Mouse (Mus musculus) A20 (cell line): ENCODE results near the gene Dnase2a.

ENCODE experiments used
- DNase-seq: peaks from one replicate; pipeline ENCODE4 v3.0.0-alpha.2; 2011; ENCODE audit warnings: low read depth, low spot score

Gene Dnase2a

DNA sequence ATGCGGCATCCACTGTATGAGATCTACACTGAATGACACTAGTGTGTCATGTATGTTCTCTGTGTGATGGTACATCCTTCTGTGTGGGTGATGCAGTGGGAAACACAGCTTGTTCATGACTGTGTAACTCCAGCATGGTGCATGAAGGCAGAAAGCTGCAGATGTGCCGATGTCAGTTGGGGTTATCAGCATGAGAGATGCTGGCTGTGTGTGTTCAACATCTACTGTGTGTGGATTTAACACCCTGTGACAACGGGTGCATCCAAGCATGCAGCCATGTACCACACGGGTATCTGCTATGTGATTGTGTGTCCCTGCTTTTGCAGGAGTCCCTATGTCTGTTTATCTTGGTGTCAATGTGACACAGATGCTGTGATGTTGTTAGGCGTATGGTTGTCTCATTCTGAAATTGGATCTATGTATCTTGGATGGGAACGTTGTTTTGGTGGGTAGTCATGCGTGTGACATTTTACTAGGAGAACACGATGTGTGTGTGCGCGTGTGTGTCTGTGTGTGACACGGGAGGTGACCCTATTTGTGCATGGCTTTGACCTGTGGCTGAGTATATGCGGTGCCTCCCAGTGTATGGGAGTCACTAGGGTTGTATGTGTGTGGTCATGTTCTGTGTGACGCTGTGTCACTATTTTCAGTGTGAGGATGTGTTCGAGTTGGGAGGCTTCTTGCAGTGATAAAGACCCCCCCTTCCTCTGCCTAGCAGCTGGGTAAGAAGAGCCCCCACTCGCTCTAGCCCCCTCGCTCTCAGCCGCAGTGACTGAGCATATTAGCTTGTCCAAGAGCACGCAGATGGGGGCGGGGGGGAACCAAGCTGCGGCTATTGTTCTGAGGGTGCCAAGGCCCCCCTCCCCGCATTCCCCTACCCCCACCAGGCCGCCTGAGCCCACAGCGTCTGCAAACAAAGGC lies 27.9 kb downstream of the Dnase2a start:
- no peak for DNase-seq

DNA sequence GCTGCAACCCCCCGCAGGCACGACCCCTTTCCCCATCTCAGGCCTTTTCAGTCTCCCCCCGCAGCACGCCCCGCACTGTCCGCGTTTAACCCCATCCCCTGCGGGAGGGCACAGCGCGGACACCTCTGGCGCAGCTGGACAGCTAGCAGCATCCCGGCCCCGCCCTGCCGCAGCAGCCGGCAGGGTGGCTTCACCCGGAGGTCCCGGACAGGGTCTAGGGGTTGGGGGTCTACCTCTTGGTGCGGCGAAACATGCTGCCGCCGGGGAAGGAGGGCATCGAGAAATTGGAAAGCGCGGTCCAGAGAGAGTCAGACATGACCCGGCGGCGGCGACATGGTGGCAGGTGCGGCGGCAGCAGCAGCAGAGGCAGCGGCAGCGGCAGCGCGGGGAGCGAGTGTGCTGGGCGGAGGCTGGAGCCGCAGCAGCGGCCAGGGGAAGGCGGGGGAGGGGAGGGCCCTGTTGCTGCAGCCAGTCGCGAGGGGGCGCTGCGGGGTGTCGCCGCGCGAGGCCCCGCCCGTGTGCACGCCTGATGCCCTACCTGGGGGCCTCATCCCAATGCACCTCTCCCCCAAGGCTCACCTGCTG lies 28.7 kb downstream of the Dnase2a start, which contains the start of gene Mast1:
Gene Mast1 (minus strand): TSS at position 398 of the 585 bp plus-strand sequence.
- peak; percentile 82 for DNase-seq

DNA sequence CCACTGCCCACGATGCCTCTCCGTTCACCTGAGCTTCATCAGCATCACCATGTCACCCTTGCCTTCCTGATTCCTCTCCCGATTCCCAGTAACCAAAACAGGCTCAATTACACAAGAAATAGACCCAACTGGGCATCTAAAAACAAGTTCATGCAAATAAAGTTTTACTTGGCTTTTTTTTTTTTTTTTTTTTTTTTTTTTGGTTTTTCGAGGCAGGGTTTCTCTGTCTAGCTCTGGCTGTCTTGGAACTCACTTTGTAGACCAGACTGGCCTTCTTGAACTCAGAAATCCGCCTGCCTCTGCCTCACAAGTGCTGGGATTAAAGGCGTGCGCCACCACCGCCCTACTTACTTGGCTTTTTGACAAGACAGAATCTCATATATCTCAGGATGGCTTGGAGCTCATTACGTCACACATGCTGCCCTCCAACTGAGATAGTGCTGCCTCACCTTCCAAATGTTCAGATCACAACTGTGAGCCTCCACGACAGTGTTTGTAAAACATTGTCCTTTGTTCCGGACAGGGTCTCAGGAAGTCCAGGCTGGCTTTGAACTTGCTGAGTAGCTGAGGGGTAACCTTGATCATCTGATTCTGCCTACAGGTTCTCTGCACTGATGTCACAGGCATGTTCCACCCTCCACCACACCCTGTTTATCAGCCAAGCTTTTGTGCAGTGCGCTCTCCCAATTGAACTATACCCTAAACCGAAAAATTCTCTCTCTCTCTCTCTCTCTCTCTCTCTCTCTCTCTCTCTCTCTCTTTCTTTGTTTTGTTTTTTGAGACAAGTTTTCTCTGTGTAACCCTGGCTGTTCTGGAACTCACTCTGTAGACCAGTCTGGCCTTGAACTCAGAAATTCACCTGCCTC lies 29.5 kb downstream of the Dnase2a start:
- no peak for DNase-seq

DNA sequence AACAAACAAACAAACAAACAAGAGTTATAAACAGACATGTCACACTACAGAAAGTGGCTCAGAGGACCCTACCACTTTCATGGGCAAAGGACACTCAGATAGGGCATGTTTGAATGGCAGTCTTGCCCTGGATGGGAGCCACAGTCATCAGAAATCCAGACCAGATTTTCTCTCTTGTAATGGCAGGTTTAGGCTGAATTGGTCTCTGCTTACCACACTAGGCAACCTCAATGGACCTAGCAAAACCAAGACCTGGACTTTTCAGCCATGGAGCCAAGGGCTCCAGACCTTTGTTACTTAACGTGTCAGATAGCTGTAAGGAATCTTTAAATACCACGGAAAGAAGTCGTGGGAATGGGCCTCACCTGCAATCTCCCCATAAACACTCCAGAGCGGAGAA lies 35.3 kb downstream of the Dnase2a start:
- DNase-seq: no peak

DNA sequence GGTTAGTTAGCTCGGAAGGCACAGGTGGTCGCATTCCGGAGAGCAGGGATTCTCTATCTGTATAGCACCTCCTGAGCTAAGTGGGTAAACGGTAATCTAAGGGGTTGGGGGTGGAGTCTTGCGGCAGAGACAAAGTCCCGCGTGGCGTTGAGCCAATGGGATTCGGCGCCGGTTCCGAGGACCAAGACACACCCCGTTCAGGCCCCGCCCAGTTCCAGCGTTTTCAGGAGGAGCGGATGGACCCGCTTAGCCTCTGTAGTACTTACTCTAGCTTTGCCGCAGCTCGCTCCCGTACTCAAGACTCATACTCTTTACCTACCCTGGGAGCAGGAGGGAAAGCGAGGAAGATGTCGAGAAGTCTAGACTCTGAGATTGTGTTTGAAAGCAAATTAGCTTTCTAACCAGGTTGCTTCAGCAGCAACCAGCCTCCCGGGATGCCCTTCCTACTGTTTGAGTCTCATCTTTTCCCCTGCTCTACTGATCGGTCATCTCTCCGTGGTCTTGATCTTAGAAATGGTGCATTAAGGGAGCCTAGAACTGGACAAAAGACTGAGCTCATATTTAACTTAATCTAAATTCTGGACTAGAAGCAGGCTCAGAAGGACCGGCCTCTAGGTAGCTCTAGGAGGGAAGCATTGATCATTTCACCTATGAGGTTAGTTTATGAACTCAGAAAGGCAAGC lies 36.3 kb downstream of the Dnase2a start:
- peak; percentile 66 for DNase-seq

DNA sequence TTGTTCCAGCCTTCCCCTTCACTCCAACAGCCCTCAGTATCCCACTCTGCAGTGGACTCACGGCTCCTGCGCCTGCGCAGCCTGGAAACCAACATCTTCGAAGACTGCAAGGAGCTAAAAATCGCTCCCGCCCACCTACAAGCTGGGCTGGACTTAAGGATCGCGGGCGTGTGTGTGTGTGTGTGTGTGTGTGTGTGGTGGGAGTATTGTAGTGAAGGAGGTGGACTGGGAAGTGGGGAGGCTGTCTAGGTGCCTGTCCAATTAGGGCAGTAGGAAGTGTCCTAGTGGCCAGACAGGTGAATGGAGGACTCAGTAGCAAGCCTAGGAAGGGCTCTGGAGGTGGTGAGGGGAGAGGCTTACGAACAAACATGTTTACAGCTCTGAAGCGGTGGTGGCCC lies 36.9 kb downstream of the Dnase2a start:
- no peak for DNase-seq

DNA sequence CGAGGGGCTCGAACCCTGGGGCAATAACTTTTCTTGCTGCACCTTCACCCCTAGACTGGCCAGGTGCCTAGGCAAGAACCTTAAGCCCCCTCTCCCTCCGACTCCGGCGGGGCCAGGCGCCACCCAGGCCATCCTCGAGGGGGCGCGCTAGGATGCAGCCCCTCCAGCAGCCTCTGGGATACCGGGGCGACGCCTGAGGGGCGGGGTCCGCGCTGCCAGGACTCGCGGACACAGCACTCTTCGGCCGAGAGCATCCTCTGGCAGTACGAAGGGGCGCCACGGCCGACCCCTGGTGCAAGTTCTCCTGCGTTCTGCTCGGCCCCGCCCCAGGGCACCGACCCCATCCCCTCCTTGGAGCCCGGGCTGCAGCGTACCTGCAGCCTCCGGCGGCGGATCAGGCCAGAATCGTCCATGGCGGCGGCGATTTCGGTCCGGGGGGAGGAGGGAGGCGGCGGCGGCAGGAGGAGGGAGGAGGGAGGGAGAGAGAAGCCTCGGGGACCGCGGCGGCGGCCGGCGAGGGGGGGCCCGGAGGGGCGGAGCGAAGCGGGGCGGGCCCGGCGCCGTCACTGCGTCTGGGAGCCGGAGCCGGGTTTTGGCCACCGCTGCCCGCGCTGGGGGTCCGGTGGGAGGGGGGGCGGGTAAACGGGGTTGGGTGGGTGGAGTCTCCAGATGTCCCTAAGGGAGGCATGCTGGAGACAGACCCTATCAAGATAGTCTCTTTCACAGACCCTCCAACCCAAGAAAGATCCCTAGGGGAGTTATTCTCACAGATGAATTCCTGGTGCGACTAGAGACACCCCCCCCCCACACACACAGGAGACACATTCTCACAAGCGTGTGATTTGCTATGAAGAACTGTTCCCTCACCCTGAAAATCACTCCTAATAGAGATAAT lies 37.5 kb downstream of the Dnase2a start:
- DNase-seq: peak; percentile 39

DNA sequence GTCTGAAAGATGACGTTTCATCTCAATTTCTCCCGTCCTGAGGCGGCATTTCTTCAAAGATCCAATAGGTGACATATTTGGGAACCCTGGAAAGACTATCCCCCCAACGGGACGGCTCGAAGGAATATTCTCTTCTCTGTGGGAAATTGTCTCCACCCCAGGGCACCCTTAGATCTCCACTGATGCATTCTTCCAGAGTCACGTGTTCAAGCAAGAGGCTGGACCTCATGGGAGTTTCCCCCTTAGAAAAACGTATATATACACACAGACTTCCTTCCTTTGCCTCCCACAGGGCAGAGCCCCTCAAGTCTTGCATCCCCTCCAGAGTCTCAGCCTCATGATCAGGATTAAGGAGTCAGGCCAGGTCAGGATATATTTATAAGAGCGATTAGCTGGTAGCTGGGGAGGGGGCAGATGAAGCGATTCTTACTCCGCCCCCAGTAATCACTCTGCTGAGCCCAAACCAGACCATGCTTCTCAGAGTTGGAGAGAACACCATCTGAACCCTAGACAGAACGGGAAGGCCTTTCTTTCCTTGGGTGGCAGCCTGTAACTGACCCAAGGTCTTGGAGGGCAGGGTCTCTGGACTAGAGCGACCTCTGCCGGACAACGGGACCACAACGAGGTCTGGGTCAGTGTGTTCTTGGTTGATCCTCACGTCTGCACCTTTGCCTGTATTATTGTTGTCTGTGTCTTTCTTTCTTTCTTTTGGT lies 38.3 kb downstream of the Dnase2a start, which contains the start of gene Rtbdn:
Gene Rtbdn (plus strand): TSS at position 464 of the 713 bp plus-strand sequence.
- no peak for DNase-seq

DNA sequence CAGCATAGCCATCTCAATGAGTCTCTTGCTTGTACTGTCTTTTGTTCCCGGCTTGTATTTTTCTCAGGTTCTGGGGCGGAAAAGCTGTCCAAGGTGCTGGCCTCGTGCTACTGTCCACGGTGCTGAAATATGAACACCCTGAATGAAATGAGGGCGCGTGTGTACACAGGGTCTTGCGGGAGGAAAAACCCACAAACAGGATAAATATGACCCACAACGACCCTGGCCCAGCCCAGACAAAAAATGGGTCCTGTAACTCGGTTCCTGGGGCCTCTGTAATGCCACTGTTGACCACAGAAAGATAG lies 38.8 kb downstream of the Dnase2a start:
- DNase-seq: peak; percentile 43

DNA sequence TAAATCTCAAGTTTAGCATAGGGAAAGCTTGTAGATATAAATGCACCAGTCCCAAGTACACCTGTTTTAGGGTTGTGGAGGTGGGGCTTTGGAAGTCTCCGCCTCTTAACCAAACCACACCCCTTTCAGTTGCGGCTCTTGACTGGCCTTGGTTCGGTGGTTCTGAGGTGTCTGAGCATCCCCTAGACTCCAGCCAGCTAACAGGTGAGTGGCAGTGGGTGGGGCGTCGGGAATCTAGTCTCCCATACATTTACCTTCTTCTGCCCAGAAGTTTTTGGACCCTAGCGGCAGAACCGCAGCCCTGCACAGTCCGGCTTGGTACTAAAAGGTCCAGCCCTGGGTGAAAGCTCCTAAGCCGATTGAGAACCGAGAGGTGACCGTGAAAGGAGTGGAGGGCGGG lies 41.4 kb downstream of the Dnase2a start:
- no peak for DNase-seq

DNA sequence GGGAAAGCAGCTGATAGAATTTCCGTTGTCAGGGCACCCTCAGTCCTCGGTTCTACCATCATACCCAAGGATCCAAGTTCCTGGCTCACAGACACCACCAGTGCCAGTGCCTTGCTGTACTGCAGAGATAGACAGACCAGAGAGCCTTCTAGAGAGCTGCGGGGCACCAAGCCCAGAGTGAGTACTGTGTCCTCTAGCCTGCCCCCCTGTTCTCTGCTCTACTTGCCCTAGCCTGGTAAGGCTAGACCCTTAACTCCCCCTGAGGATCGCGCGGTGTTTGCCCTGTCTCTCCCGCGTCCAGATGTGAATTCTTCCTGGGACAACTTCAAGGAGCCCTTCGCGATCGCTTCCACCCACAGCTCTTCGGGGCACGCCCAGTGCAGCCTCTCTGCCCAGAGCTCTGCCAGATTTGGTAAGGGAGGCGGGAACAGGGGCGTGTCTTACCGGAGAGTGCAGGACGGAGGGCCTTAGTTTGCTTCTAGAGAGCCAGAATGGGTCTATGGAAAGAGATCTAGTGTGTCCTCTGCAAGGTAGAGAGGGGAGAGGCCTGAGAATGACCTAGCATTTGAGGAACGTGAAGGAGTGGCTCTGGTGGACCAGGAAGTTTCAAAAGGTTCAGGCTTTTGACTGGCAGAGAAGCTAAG lies 44.4 kb downstream of the Dnase2a start:
- DNase-seq: peak; percentile 44

DNA sequence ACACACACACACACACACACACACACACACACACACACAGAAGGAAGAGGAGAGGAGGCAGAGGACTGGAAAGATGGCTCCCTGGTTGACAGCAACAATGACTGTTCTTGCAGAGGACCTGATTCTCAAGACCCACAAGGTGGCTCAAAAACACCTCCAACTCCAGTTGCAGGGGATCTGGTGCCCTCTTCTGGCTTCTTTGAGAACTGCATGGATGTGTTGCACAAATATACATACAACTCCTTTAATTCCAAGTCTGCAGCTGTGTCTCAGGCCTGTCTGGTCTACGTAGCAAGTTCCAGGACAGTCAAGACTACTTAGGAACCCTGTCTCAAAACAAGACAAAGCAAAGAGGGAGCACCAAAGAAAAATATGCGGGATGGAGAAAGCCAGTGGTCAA lies 48.4 kb downstream of the Dnase2a start:
- DNase-seq: peak; percentile 72

DNA sequence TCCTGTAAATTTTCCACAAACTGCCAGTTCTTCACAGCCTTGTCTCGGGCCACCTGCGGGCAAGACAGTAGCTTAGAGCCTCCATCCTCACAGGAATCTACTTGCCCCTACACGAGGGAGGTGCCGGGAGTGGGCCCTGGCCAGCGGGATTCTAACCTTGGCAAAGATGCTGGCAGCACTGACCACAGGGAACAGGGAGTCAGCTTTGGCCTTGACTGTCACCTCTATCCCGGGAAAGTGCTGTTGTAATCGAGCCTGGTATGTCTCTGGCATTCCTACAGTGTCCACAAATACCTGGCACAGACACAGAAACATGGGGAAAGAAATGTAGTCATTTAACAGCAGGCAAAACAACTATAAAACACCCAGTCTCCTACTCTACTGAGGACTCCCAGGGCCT lies 51.5 kb downstream of the Dnase2a start:
- DNase-seq: no peak

DNA sequence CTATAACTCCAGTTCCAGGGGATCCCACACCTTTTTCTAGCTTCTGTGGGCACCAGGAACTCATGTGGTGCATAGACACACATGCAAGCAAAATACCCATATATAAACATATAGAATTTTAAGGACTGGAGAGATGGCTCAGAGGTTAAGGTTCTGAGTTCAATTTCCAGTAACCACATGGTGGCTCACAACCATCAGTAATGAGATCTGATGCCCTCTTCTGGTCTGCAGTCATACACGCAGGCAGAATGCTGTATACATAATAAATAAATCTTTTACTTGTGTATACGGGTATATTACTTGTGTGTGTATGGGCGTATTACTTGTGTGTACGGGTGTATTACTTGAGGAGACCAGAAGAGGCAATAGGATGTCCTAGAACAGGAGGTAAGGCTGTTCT lies 55.6 kb downstream of the Dnase2a start:
- DNase-seq: peak; percentile 26

DNA sequence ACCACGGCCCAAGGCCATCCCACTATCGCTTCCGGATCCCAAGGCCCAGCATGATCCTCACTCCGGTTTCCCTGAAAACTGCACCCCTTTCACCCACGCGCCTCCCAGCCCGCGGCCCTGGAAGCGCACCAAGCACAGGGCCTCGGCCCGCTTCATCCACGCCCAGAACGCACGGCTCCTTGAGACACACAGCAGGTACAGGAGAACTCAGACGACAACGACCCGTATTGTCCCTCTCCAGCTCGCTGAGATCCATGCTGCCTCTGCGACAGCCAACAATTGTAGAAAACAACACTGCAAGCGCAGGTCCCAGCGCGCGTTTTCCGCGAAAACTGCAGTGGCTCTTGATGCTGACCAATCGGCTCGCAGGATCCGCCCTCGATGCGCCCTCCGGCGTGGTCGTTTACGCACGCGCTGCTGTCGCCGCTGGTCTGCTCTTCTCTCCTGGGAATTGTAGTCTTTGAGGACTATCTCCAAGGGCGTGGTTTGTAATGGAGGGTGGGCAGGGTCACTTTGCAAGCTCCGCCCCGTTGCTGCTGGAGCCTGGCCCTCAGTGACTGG lies 57.5 kb downstream of the Dnase2a start:
- DNase-seq: peak; percentile 99

DNA sequence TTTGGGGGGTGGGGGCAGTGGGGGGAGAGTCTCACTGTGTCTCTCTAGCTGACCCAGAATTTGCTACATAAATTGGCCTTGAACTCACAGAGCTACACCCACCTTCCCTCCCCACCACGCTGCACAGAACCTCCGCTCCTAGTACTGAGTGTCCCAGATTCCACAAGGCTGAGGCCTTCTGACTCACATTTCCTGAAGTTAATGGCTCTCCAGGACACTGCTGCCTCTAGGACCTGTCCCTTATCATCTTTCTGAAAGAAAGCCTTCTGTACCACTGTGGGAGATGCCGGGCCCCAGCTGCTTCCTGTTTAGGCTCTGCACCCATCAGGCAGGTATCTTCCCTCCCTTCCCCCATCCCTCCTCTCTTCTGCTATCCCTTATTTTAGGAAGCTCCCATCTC lies 58.2 kb downstream of the Dnase2a start:
- DNase-seq: peak; percentile 25

DNA sequence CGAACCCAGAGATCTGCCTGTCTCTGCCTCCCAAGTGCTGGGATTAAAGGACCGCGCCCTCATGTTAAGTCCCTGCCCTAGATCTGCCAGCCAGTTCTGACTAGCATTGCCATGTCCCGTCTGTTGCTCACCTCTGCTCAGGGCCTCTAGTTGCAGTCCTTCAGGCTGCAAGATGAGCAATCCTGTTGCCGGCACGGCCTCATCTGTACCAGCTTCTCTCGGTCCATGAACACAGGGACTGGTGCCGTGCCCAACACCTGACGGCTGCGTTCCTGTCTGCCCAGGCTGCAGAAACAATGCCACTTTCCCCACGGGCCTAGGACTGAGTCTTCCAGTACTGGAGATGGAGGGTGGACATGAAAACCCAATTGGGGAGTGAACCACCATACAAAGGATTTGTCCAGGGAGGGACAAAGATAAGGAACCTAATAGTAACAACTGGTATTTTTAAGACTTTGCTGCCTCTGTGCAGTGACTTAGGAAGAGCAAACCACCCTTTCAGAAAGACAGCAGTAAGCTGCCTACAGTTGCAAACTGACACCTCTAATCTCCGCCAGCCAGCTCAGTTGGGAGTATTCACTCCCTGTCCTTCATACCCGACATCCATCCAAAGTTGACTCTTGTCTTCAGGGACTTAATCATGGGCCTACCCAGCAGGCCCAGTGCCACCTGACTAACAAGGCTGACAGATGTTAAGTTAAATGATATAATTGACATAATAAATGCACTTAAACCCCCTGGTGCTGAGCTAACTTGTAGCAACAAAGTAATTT lies 59.4 kb downstream of the Dnase2a start:
- DNase-seq: no peak

DNA sequence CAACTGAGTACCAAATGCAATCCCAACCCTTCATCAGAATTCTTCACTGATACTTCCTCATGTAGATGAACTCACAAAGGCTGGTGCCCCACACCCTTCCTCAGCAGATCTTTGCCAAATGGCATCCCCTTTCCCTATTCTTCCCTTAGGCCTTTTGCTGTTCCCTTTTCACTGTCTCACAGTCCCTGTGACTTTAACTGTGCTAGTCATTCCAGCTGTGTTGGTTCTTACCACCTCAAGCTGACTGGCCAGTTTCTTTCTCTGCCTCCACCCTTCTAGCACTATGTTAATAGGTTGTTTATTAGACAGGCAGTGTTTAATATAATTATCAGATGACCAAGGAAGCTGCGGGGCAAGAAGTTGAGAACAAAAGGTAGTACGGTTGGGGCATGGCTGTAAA lies 60.3 kb downstream of the Dnase2a start:
- no peak for DNase-seq
